Mouse (Mus musculus): ENCODE measurements around the gene Ptprj. TPM values are rescaled to one million over a fixed set of nuclear protein-coding genes. Genes with fewer than 3 reads are reported as not detected.
"Not testable (repeated sequence)": the region's sequence is repeated elsewhere in the genome, so short reads cannot be mapped to it uniquely, and the experiment has no call there.

Gene Ptprj
- total and polyA plus RNA-seq, 3 experiments = 6.9 to 8.9 (median 7.3) TPM

DNA sequence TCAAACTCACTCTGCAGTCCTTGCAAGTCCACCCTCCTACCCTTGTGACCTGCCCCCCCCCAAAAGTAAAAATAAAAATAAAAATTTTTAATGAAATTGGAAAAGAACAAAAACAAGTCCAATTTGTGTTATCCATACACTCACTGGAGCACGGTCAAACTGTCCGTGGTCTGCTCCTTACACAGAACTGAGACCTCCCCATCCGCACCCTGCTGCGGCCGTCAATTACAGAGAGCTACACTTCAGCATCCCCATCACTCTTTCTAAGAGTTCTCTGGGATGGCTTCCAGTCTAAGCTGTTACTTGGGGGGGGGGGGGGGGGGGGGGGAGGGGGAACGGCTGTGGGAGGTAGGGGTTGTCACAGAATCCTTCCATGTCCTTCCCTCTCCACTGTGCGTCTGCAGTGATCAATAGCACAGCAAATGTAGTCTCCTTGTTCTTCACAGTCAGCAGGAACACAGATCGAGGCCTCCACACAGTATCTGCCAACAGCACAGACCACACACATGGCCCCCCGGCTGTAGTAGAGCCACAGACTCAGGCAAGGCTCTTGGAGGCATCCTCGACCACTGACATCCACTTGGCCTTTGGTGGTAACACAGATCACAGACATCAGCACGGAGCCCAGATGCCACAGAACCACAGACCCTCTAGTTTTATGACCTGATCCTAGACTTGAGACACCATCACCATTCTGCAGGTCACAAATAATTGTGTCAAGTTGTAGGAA, 151.3 kb downstream of the Ptprj start:
- in situ Hi-C loops (cut with MboI; ENCODE audit: low pct_ligation_motif_present, low pct_unique_long_range_greater_than_20kb, low sequenced_read_pairs); DNase-seq (ENCODE audit: extremely low read depth); H3K9me3 ChIP-seq (replicated peaks; ENCODE audit: low read length): not testable (repeated sequence)

DNA sequence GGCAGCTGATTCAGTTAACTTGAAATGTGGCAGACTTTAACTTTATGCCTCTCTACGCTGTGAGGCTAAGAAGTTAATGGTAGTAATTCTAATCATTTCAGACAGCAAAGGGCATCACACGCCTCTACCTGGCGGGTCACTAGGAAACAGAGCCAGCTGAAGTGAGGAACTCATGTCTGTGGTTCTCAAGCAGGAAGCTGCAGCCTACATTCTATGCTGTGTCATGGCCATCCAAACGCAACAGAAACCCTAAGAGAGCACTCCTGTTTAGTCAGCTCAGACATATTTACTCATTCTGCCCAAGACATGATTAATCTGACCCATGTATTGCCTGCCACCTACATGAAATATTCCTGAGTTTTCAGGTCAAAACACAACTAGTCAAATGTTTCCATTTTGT, 155.5 kb downstream of the Ptprj start:
- H3K4me2 ChIP-seq (ENCODE audit: insufficient read depth, low read depth, poor library complexity, severe bottlenecking); H3K4me3 ChIP-seq (replicated peaks in 1 of 3; ENCODE audit: low read depth in 2 of 3, low read length in 2 of 3, poor library complexity in 1 of 3); H3K9ac ChIP-seq (ENCODE audit: insufficient read depth, low read depth); H3K4me1 ChIP-seq (ENCODE audit: control insufficient read depth in 1 of 2, insufficient read depth in 2 of 2); H3K9me3 ChIP-seq (replicated peaks; ENCODE audit: low read length); dilution Hi-C loops (cut with MboI; ENCODE audit: extremely low pct_ligation_motif_present, extremely low pct_unique_long_range_greater_than_20kb, low sequenced_read_pairs); H3K27ac ChIP-seq (ENCODE audit: insufficient read depth, low read depth); H3K27me3 ChIP-seq (replicated peaks); DNase-seq (ENCODE audit: extremely low read depth); H3K36me3 ChIP-seq (replicated peaks in 1 of 2; ENCODE audit: control insufficient read depth in 1 of 2, insufficient read depth in 1 of 2, low read length in 1 of 2); in situ Hi-C loops (cut with MboI; ENCODE audit: low pct_ligation_motif_present, low pct_unique_long_range_greater_than_20kb, low sequenced_read_pairs); H3K79me2 ChIP-seq (replicated peaks; ENCODE audit: control insufficient read depth, extremely low read depth, insufficient read depth, poor library complexity, severe bottlenecking): not testable (repeated sequence)

More for the DNA sequence above, 151.3 kb downstream of the Ptprj start:
- H3K36me3 ChIP-seq (replicated peaks in 1 of 2; ENCODE audit: control insufficient read depth in 1 of 2, insufficient read depth in 1 of 2, low read length in 1 of 2); H3K27me3 ChIP-seq (replicated peaks); dilution Hi-C loops (cut with MboI; ENCODE audit: extremely low pct_ligation_motif_present, extremely low pct_unique_long_range_greater_than_20kb, low sequenced_read_pairs); H3K4me1 ChIP-seq (ENCODE audit: control insufficient read depth in 1 of 2, insufficient read depth in 2 of 2); H3K4me2 ChIP-seq (ENCODE audit: insufficient read depth, low read depth, poor library complexity, severe bottlenecking); H3K79me2 ChIP-seq (replicated peaks; ENCODE audit: control insufficient read depth, extremely low read depth, insufficient read depth, poor library complexity, severe bottlenecking); H3K27ac ChIP-seq (ENCODE audit: insufficient read depth, low read depth); H3K9ac ChIP-seq (ENCODE audit: insufficient read depth, low read depth); H3K4me3 ChIP-seq (replicated peaks in 1 of 3; ENCODE audit: low read depth in 2 of 3, low read length in 2 of 3, poor library complexity in 1 of 3): not testable (repeated sequence)

DNA sequence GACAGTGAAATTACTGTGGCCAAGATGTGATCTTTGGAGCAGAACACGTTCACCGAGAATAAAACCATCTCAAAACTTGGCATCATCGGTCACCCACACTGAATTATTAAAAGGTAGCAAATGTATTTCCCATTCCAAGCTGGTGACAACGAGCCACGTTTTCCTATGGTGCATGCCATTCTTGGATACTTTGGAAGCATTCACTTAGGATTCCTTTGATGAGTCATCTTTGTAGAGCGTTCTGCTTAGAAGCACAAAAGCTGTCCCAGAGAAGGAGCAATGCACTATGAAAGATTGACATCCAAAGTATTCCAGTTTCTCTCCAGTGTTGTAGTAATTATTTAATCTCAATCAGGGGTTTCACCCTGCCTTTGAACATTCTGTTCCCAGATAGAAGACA, 158.2 kb downstream of the Ptprj start:
- in situ Hi-C loops (cut with MboI; ENCODE audit: low pct_ligation_motif_present, low pct_unique_long_range_greater_than_20kb, low sequenced_read_pairs); DNase-seq (ENCODE audit: extremely low read depth); H3K4me2 ChIP-seq (ENCODE audit: insufficient read depth, low read depth, poor library complexity, severe bottlenecking); H3K9me3 ChIP-seq (replicated peaks; ENCODE audit: low read length); H3K4me3 ChIP-seq (replicated peaks in 1 of 3; ENCODE audit: low read depth in 2 of 3, low read length in 2 of 3, poor library complexity in 1 of 3); H3K27me3 ChIP-seq (replicated peaks); dilution Hi-C loops (cut with MboI; ENCODE audit: extremely low pct_ligation_motif_present, extremely low pct_unique_long_range_greater_than_20kb, low sequenced_read_pairs); H3K4me1 ChIP-seq (ENCODE audit: control insufficient read depth in 1 of 2, insufficient read depth in 2 of 2); H3K27ac ChIP-seq (ENCODE audit: insufficient read depth, low read depth); H3K79me2 ChIP-seq (replicated peaks; ENCODE audit: control insufficient read depth, extremely low read depth, insufficient read depth, poor library complexity, severe bottlenecking); H3K9ac ChIP-seq (ENCODE audit: insufficient read depth, low read depth); H3K36me3 ChIP-seq (replicated peaks in 1 of 2; ENCODE audit: control insufficient read depth in 1 of 2, insufficient read depth in 1 of 2, low read length in 1 of 2): not testable (repeated sequence)

DNA sequence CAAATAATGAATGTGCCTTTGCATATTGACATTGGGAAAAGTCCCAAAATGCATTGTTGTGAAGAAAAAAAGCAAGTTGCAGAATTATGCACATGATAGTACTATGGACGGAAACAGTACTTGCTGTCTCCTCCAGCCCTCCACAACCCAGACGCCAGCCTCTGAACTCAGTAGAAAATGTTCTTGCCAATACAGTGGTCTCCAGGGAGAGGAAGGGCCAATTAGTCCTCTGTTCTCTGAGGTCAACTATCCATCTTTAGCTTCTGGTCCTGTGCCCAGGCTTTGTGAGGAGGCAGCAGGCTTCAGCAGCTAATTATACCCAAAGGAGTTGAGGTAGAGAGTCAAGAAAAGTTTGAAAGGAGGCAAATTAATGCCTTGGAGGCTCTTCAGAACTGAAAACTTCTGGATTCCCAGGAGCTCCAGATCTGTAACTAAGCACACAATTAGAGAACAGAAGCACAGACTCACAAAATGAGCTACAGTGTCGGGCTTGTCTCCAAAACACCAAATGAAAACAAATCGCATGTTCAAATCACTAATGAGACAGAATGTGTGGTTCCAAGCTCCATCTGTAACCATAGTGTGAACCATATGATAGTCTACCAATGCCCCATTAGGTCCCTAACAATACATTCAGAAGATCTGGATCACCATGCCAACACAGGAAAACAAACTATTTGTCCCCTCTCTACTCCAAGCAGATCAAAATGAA, 166.2 kb downstream of the Ptprj start:
- H3K36me3 ChIP-seq (replicated peaks in 1 of 2; ENCODE audit: control insufficient read depth in 1 of 2, insufficient read depth in 1 of 2, low read length in 1 of 2); dilution Hi-C loops (cut with MboI; ENCODE audit: extremely low pct_ligation_motif_present, extremely low pct_unique_long_range_greater_than_20kb, low sequenced_read_pairs); H3K4me3 ChIP-seq (replicated peaks in 1 of 3; ENCODE audit: low read depth in 2 of 3, low read length in 2 of 3, poor library complexity in 1 of 3); H3K9ac ChIP-seq (ENCODE audit: insufficient read depth, low read depth); H3K27ac ChIP-seq (ENCODE audit: insufficient read depth, low read depth); H3K9me3 ChIP-seq (replicated peaks; ENCODE audit: low read length); H3K4me2 ChIP-seq (ENCODE audit: insufficient read depth, low read depth, poor library complexity, severe bottlenecking); H3K27me3 ChIP-seq (replicated peaks); in situ Hi-C loops (cut with MboI; ENCODE audit: low pct_ligation_motif_present, low pct_unique_long_range_greater_than_20kb, low sequenced_read_pairs); H3K4me1 ChIP-seq (ENCODE audit: control insufficient read depth in 1 of 2, insufficient read depth in 2 of 2); H3K79me2 ChIP-seq (replicated peaks; ENCODE audit: control insufficient read depth, extremely low read depth, insufficient read depth, poor library complexity, severe bottlenecking); DNase-seq (ENCODE audit: extremely low read depth): not testable (repeated sequence)

DNA sequence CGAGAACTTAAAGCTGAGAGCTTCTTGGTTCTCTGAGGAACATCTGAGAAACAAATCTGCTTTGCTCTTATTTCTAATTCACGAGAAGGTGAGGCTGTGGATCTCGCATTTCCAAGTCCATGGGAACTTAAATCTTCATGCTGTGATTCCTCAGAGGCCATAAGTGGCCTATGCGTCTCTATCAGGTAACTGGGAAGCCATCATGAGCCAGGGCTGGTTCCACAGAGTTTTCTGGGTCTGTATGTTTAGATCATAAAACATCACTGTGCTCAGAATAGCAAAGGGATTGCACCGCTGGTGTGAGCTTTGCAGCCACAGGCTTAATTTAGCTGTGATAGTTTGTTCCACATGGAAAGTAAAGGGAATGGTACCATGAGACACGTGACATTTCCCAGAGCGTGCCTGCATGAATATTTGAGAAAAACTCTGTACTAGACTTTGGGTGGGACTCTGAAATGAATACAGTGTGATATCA, 181.8 kb downstream of the Ptprj start, which contains the start of gene Olfr1274-ps:
Gene Olfr1274-ps (plus strand): TSS at position 51 of the 475 bp plus-strand sequence.
- dilution Hi-C loops (cut with MboI; ENCODE audit: extremely low pct_ligation_motif_present, extremely low pct_unique_long_range_greater_than_20kb, low sequenced_read_pairs); DNase-seq (ENCODE audit: extremely low read depth): not testable (repeated sequence)

More for the DNA sequence above, 181.8 kb downstream of the Ptprj start, which contains the start of gene Olfr1274-ps:
- H3K36me3 ChIP-seq (replicated peaks in 1 of 2; ENCODE audit: control insufficient read depth in 1 of 2, insufficient read depth in 1 of 2, low read length in 1 of 2); H3K9ac ChIP-seq (ENCODE audit: insufficient read depth, low read depth); H3K79me2 ChIP-seq (replicated peaks; ENCODE audit: control insufficient read depth, extremely low read depth, insufficient read depth, poor library complexity, severe bottlenecking); H3K27ac ChIP-seq (ENCODE audit: insufficient read depth, low read depth); H3K27me3 ChIP-seq (replicated peaks); H3K9me3 ChIP-seq (replicated peaks; ENCODE audit: low read length); H3K4me2 ChIP-seq (ENCODE audit: insufficient read depth, low read depth, poor library complexity, severe bottlenecking); H3K4me3 ChIP-seq (replicated peaks in 1 of 3; ENCODE audit: low read depth in 2 of 3, low read length in 2 of 3, poor library complexity in 1 of 3); H3K4me1 ChIP-seq (ENCODE audit: control insufficient read depth in 1 of 2, insufficient read depth in 2 of 2); in situ Hi-C loops (cut with MboI; ENCODE audit: low pct_ligation_motif_present, low pct_unique_long_range_greater_than_20kb, low sequenced_read_pairs): not testable (repeated sequence)

All from CH12.LX (cell line).